Mouse (Mus musculus) ES-E14 (cell line): Measurements from ENCODE around the gene Plcz1.

Experiments used
- ZC3H11A ChIP-seq: IDR thresholded peaks from 2 replicates; pipeline ENCODE4 v1.6.1; 2012; ENCODE audit warnings: low read depth, mild to moderate bottlenecking, inconsistent platforms, low read length, borderline replicate concordance
- ZNF384 ChIP-seq: IDR thresholded peaks from 2 replicates; pipeline ENCODE4 v1.6.1; 2012; ENCODE audit warnings: low read depth, low read length, inconsistent platforms

- TF ChIP-seq ZNF384 (no peak), ZC3H11A (0 out of 2 replicates have a peak, but pooled peaks have one; percentile 27)
Observed at GRCm38 (mm10) chr6:140005181-140005580, 36.1 kb downstream of the Plcz1 start.
